Mouse (Mus musculus): ENCODE measurements around the gene Phyhd1. TPM values are rescaled to one million over a fixed set of nuclear protein-coding genes. Genes with fewer than 3 reads are reported as not detected.

Gene Phyhd1
- polyA plus RNA-seq, 1 experiment from 2014 or later = 13.1 TPM

DNA sequence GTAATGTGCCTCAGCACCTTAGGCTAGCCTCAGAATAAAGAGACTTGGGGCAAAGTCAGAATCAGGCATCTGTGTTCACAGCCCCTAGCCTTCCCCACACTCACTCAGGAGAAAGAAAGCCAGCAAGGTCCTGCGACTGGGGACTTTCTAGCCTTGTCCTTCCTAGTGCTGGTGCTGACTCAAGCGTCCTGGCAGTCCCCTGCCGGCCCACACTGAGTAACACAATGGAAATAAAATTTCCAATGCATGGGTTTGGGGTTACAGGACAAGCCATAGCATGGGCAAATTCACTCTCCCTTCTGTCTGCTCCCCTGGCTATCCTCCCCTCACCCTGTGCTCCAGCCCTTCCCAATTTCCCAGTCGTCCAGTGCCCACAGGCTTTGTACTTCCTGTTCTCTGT lies 2.4 kb downstream of the Phyhd1 start:
- H3K36me3 ChIP-seq = no peaks in the 10 kb centered on the region
- peaks cover 33% of the 10 kb centered on the region for H3K4me1 ChIP-seq
- no peak overlapping the region for H3K9ac ChIP-seq
- H3K27me3 ChIP-seq (replicated peaks) = no peaks in the 10 kb centered on the region
- WGBS = 54% methylated on average over 4 of the region's 4 CpGs
- no peak overlapping the region for H3K4me2 ChIP-seq
- ATAC-seq (ENCODE audit: insufficient read depth, low FRiP score, low read depth) = no peak
- H3K4me3 ChIP-seq (replicated peaks) = no peak overlapping the region
- no peak overlapping the region for H3K27ac ChIP-seq
- no peaks in the 10 kb centered on the region for H3K9me3 ChIP-seq

DNA sequence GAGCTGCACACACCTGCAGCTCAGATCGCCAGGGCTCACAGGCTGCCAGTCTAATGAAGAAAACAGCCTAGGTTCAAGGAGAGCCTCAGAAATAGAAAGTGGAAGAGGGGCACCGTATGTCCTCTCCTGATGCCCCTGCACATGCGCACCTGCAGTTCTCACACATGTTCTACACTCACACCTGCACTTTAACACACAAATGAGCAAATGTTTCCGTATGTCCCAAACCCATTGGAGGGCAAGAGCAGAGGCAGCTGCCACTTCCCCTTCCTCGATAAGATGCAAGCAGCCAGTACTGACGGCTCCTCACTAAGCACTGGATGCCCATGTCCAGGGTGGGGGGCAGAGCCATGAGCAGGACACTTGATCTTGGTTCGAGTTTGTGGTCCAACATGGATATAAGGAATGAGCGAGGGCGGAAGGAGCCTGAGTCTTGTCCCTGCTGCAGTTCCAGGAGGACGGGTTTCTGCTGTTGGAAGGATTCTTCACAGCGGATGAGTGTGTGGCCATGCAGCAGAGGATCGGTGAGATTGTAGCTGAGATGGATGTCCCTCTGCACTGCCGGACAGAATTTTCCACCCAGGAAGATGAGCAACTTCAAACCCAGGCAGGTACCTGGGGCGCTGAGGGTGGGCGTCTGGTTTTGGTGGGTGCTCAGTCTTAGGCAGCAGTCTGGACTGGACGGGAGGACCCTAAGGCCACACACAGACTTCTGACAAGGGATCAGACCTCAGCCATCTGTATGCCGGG lies 3.4 kb downstream of the Phyhd1 start:
- WGBS = 83% methylated on average over 17 of the region's 17 CpGs
- peaks cover 32% of the 10 kb centered on the region for H3K4me1 ChIP-seq
- ATAC-seq (ENCODE audit: insufficient read depth, low FRiP score, low read depth) = no peak
- H3K27ac ChIP-seq = peak overlapping the region; percentile 71
- H3K9me3 ChIP-seq = no peaks in the 10 kb centered on the region
- 0 out of 2 replicates have a peak overlapping the region, but pooled peaks have one; percentile 9 for H3K4me2 ChIP-seq
- no peaks in the 10 kb centered on the region for H3K36me3 ChIP-seq
- H3K9ac ChIP-seq = no peak overlapping the region
- no peaks in the 10 kb centered on the region for H3K27me3 ChIP-seq (replicated peaks)
- H3K4me3 ChIP-seq (replicated peaks) = no peak overlapping the region

DNA sequence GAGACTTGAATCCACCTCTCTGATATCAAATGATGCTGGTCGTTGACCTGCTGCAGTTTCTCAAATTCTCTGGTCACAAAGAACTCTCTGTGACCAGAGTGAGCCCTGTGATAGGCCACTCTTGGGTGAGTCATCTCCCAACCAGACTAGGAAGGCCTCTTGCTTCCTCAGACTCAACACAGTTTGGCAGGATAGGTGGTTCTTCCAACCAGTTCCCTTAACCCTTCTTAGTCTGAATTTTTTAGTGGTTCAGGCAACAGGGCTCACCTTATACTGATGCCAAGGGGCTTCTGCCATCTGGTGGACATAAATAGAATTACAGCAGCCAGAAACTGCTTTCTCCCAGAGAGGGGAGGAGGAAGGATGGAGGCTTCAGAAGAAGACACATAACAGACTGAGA lies 4.1 kb downstream of the Phyhd1 start:
- Histone ChIP-seq H3K27ac (peak overlapping the region; percentile 71), H3K4me1 (peaks cover 25% of the 10 kb centered on the region), H3K9me3 (no peaks in the 10 kb centered on the region), H3K27me3 (replicated peaks) (no peaks in the 10 kb centered on the region), H3K36me3 (no peaks in the 10 kb centered on the region), H3K9ac (no peak overlapping the region), H3K4me3 (replicated peaks) (no peak overlapping the region), H3K4me2 (0 out of 2 replicates have a peak overlapping the region, but pooled peaks have one; percentile 9)
- 25% methylated on average over 1 of the region's 1 CpGs for WGBS
- ATAC-seq (ENCODE audit: insufficient read depth, low FRiP score, low read depth) = peak; percentile 76

DNA sequence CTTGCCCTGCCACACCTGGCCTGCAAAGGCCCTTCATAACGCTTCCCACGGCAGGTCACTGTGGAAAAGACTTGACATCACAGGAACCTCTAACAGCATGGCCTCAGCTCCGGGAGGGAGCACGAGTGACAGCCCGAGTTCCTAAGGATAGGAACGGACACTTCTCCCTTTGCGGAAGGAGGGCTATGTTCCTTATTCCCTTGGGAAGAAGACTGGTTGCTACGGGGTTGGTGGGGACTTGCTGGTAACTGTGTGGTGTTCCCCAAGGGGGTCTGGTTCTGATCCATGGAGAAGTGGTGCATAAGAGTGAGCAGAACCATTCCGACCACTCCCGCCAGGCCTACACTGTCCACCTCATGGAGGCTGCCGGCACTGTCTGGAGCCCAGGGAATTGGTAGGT lies 14.7 kb downstream of the Phyhd1 start, which contains the start of gene Gm28038:
Gene Gm28038, plus strand, starts transcription at position 301 of the 400 bp plus-strand sequence.
- no peak within 1 kb of the TSS for H3K4me2 ChIP-seq
- H3K9me3 ChIP-seq = no peaks in the 10 kb centered on the region
- H3K27me3 ChIP-seq (replicated peaks) = no peaks in the 10 kb centered on the region
- no peak within 1 kb of the TSS for H3K9ac ChIP-seq
- no peak for ATAC-seq (ENCODE audit: insufficient read depth, low FRiP score, low read depth)
- peaks cover 11% of the 10 kb centered on the region for H3K4me1 ChIP-seq
- no peak within 1 kb of the TSS for H3K27ac ChIP-seq
- H3K36me3 ChIP-seq = no peaks in the 10 kb centered on the region
- no peak within 1 kb of the TSS for H3K4me3 ChIP-seq (replicated peaks)
- WGBS = 88% methylated on average over 11 of the region's 11 CpGs

DNA sequence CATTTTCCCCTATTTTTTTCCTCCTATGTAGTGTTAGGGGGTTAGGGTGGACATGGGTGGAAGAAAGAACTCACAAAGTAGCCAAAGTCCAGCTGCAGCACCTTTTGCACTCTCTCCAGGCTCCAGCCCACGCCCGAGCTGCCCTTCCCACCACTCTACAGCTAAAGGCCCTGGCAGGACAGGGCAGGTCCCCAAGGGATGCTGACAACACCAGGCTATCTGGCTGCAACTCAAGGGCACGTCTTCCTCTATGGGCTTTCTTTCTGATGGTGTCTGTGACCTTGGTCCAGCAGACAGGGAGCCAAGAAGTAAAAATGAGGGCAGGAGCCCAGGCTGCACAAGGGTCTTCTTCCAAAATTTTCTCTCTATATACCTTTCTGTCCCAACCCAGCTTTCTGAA lies 15.6 kb downstream of the Phyhd1 start:
- H3K4me1 ChIP-seq = peaks cover 11% of the 10 kb centered on the region

DNA sequence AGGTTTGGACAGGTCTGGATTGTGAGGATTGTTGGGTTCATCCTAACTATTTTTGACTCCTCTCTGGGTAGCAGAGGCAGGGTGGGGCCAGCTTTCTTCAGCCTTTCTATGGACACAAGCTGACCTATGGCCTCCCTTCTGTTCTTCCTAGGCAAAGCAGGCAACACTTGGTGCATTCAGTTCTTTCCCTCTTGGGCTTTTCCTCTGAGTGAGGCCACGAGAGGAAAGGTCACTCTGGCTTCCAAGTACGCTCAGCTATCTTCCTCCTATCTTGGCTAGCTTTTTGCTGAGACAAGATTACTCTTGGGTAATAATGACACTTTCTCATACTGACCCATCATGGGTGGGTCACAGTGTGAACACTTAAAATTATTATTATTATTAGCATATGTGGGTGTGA lies 17.2 kb downstream of the Phyhd1 start:
- Histone ChIP-seq H3K4me2 (no peak overlapping the region), H3K27me3 (replicated peaks) (no peaks in the 10 kb centered on the region), H3K9me3 (no peaks in the 10 kb centered on the region), H3K36me3 (no peaks in the 10 kb centered on the region), H3K4me1 (peaks cover 20% of the 10 kb centered on the region), H3K4me3 (replicated peaks) (no peak overlapping the region), H3K27ac (no peak overlapping the region), H3K9ac (no peak overlapping the region)
- 87% methylated on average over 2 of the region's 2 CpGs for WGBS
- no peak for ATAC-seq (ENCODE audit: insufficient read depth, low FRiP score, low read depth)

More for the DNA sequence above, 15.6 kb downstream of the Phyhd1 start:
- no peak for ATAC-seq (ENCODE audit: insufficient read depth, low FRiP score, low read depth)
- H3K36me3 ChIP-seq = no peaks in the 10 kb centered on the region
- WGBS = 69% methylated on average over 3 of the region's 3 CpGs
- H3K9ac ChIP-seq = no peak overlapping the region
- no peak overlapping the region for H3K27ac ChIP-seq
- H3K27me3 ChIP-seq (replicated peaks) = no peaks in the 10 kb centered on the region
- no peaks in the 10 kb centered on the region for H3K9me3 ChIP-seq
- H3K4me3 ChIP-seq (replicated peaks) = no peak overlapping the region
- H3K4me2 ChIP-seq = no peak overlapping the region

DNA sequence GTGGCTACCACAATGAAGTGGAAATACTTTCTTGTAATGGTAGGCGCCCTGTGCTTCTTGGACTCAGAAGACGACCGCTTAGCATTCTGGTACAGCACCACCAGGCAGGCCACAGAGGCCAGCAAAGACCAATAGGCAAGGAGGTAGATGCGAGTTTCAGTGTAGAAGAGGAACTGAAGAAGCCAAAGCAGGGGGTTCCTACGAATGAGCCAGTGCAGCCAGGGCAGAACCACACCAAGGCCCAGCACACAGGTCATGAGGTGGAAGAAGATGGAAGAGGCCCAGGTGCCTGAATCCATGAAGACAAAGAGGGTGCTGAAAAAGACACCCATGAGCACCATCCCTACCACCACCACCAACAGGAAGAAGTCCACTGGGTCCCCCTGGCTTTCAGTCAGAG lies 19.0 kb downstream of the Phyhd1 start:
- Histone ChIP-seq H3K9ac (peak overlapping the region; percentile 77; the same call in 1 of the 2 replicates), H3K27me3 (replicated peaks) (no peaks in the 10 kb centered on the region), H3K4me3 (replicated peaks) (peak overlapping the region; percentile 97), H3K36me3 (no peaks in the 10 kb centered on the region), H3K9me3 (no peaks in the 10 kb centered on the region), H3K4me2 (peak overlapping the region; percentile 98), H3K27ac (no peak overlapping the region), H3K4me1 (peaks cover 20% of the 10 kb centered on the region)
- no peak for ATAC-seq (ENCODE audit: insufficient read depth, low FRiP score, low read depth)
- WGBS = 91% methylated on average over 5 of the region's 5 CpGs

DNA sequence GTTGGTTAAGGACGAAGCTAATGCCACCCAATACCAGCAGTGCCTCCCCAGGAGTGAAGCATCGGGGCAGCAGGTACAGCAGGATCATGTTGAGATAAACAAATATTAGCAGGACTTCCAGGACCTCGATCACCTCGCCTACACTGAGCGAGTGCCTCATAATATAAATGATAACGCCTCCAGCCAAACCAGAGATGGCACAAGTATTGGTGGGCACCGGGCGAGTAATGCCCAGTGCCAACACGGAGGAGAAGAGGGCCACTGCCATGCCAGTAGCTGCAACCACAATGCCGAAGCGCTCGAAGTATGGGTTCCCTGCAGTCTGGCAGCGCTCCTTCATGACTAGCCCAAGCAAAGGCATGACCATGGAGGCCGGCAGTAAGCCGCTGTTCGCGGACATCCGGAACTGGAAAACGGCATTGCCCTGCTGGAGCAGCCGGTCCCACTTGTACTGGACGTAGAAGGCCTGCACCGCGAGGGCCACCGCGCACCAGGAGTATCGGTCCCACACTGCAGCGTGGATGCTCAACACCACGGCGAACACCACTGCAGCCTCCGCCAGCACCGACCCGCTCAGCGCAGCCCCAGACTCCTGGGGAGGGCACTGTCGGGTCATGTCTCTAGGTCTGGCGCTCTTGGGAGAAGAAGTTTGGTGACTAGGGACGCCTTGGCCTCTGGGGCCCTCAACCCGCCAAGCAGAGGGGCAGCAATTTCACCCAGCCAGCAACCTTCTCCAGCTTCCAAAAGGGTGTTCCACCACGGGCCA lies 19.6 kb downstream of the Phyhd1 start:
- peak; percentile 50; the same call in 1 of the 2 replicates for ATAC-seq (ENCODE audit: insufficient read depth, low FRiP score, low read depth)
- Histone ChIP-seq H3K4me1 (peaks cover 20% of the 10 kb centered on the region), H3K4me3 (replicated peaks) (peak overlapping the region; percentile 97), H3K4me2 (peak overlapping the region; percentile 98), H3K9ac (peak overlapping the region; percentile 77), H3K27ac (peak overlapping the region; percentile 23; the same call in 1 of the 2 replicates), H3K36me3 (no peaks in the 10 kb centered on the region), H3K27me3 (replicated peaks) (no peaks in the 10 kb centered on the region), H3K9me3 (no peaks in the 10 kb centered on the region)
- 12% methylated on average over 38 of the region's 38 CpGs for WGBS

DNA sequence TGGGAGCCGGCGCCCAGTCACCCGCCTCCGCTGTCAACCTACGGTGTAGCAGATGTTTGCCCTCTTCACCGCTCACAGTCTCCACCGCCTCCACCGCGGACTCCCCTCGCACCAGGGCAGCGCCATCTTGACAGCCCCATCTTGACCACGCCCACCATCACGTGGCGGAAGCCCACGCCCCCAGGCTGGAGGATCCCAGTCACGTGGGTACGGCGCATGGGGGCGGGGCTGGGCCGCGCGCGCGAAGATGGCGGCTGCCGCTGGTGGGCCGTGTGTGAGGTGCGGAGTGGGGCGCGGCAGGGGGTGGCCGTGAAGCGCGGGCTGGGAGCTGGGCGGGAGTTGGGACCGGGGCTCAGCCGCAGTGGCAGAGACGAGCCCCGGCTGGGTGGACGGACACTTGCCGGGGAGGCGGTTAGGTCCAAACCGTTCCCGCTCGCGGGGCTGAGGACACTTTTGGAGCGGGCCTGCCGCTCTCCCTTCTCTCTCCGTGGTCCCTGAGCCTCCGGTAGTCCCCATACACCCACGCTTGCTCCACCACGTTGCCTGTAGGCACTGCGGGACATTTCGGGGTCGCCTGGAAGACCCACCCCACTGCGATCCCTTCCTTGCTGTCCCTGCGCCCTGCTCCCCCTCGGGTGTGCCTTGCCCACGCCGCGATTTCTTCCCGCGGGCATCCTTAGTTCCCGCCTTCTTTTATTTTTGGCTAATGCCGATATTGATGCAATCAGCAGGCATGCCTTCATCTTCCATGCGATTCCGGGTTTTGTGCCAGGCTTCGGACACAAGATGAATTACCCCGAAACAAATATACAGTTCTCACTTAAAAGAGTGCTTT lies 20.4 kb downstream of the Phyhd1 start, which contains the start of the genes Dolk and Nup188:
Gene Dolk, minus strand, starts transcription at position 143 of the 835 bp plus-strand sequence.
Gene Nup188, plus strand, starts transcription at position 206 of the 835 bp plus-strand sequence.
- Histone ChIP-seq H3K27me3 (replicated peaks) (no peaks in the 10 kb centered on the region), H3K4me2 (peak within 1 kb of the TSS; percentile 98), H3K36me3 (no peaks in the 10 kb centered on the region), H3K9ac (peak within 1 kb of the TSS; percentile 94), H3K4me3 (replicated peaks) (peak within 1 kb of the TSS; percentile 97), H3K4me1 (peaks cover 20% of the 10 kb centered on the region), H3K9me3 (no peaks in the 10 kb centered on the region), H3K27ac (peak within 1 kb of the TSS; percentile 84)
- ATAC-seq (ENCODE audit: insufficient read depth, low FRiP score, low read depth) = peak; percentile 91
- WGBS = under 1% methylated on average over 68 of the region's 68 CpGs

DNA sequence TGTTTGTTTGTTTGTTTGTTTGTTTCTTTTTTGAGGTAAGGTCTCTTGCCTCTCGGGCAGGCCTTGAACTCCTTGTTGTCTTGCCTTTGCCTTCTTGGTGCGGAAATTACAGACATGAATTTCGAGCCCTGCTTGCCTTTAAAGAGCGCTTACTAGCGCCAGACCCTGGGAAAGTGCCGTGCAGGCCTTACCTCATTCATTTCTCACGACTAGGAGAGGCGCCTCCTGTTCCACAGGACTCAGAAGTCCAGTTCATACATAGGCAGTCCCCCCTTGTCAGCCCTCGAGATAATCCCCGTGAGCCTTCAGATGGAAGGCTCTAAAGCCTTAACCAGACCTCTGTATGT lies 21.0 kb downstream of the Phyhd1 start:
- no peaks in the 10 kb centered on the region for H3K36me3 ChIP-seq
- H3K9me3 ChIP-seq = no peaks in the 10 kb centered on the region
- no peaks in the 10 kb centered on the region for H3K27me3 ChIP-seq (replicated peaks)
- H3K4me3 ChIP-seq (replicated peaks) = peak overlapping the region; percentile 97
- peaks cover 20% of the 10 kb centered on the region for H3K4me1 ChIP-seq
- H3K27ac ChIP-seq = peak overlapping the region; percentile 84
- no peak for ATAC-seq (ENCODE audit: insufficient read depth, low FRiP score, low read depth)
- WGBS = under 1% methylated on average over 10 of the region's 10 CpGs
- H3K4me2 ChIP-seq = peak overlapping the region; percentile 64
- peak overlapping the region; percentile 94; the same call in 1 of the 2 replicates for H3K9ac ChIP-seq

DNA sequence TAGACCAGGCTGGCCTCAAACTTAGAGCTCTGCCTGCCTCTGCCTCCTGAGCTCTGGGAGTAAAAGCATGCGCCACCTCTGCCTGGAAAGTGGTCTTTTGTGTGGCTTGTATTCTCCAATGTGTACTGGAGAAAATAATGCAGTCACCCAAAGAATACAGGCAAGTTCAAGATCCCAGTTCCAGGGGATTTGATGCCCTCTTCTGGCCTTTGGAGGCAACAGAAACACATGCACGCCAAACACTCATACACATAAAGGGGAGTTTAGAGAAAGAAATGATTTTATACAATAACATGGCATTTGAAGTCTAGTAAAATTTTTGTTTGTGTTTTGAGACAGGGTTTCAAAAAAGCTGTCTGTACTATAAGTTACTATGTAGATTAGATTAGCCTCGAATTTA lies 33.5 kb downstream of the Phyhd1 start:
- Histone ChIP-seq H3K27ac (no peak overlapping the region), H3K9ac (no peak overlapping the region), H3K4me3 (replicated peaks) (no peak overlapping the region), H3K4me1 (no peaks in the 10 kb centered on the region), H3K27me3 (replicated peaks) (no peaks in the 10 kb centered on the region), H3K4me2 (no peak overlapping the region), H3K9me3 (no peaks in the 10 kb centered on the region), H3K36me3 (peaks cover 37% of the 10 kb centered on the region)
- WGBS = 77% methylated on average over 3 of the region's 3 CpGs
- ATAC-seq (ENCODE audit: insufficient read depth, low FRiP score, low read depth) = no peak
